Mouse (Mus musculus) spleen, postnatal 36 days (tissue): ENCODE data around the gene Surf6.
"Not testable (repeated sequence)": the region's sequence is repeated elsewhere in the genome, so short reads cannot be mapped to it uniquely, and the experiment has no call there.

Experiments used
- DNase-seq, 2 experiments: peaks; one replicate each; pipeline ENCODE4 v3.0.0; 2022; ENCODE audit warnings: low spot score in 2 of 2, mixed read lengths in 1 of 2

Gene Surf6

DNA sequence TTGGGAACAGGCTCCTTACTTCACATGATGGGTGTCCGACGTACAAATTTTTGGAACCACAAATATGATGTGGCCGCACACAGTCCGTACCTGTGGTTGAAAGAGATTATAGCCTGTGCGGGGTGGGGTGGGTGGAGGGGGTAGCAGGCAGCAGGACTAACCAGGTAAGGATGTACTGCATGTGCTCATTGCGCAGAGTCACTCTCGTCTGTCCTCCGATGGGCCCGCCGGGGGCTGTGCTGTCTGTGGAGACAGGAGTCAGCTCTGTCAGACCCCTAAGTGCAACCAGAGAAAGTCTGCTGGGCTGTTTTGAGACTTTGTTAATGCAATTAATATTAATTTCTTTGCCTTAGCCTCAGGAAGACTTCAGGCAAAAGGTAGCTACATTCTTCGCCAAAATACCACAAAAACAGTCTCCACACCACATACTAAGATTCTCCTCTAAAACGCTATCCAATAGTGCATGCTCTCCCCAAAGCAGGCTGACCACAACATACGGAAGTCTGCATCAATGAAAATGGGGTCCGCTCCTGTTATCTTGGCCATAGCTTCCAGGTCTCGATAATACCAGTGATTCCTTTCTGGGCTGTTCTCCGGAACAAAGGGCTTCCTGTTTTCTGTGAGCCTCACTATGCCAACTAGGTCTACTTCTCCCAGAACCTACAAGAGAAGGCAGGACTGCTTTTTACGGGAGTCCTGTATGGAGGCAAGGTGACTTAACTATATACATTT is 10.9 kb upstream of the Surf6 start:
- DNase-seq: no peak

DNA sequence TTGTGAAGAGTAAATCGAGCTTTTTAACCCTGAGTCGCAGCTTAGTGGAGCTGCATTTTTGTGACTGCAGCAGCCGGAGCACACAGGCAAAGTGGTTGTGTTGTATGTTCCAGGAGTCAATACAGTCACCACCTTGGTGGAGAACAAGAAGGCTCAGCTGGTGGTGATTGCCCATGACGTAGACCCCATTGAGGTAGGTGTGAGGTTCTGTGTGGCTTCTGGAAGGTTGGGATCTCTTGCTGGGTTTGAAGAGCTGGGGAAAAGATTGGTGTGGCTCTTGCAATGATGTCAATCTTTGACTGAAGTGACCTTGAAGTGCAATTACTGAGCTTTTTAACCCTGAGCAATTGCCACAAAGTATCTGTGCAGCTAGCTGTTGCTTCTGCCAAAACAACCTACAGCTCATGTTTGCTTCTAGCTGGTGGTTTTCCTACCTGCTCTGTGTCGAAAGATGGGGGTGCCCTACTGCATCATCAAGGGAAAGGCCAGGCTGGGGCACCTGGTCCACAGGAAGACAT is 9.6 kb upstream of the Surf6 start:
- no peak for DNase-seq

DNA sequence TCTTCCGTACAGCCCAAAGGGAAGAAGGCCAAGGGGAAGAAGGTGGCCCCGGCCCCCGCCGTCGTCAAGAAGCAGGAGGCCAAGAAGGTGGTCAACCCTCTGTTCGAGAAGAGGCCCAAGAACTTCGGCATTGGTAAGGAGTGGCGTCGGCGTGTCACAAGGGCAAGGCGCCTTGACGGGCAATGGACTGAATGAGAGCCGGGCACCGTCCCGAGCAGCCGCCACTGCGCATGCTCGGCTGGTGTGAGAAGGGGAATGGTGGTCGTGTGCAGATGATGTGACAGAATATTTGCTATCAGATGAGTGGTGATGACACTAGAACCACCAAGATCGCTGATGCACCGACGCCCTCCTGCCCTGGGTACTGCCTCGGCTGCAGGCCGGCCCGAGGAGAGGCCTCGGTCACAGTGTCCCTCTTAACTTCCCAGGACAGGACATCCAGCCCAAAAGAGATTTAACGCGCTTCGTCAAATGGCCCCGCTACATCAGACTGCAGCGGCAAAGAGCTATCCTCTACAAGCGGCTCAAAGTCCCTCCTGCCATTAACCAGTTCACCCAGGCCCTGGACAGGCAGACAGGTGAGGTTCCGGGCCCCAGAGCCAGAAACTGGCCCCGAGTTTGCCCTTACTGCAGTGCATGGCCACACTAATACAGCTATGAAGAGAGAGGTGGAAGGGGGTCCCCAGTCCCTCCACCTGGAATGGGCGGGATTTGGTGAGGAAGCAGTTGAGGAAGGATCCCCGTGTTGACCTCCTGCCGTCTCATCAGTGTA is 8.5 kb upstream of the Surf6 start:
- DNase-seq: peak; percentile 40 to 52

DNA sequence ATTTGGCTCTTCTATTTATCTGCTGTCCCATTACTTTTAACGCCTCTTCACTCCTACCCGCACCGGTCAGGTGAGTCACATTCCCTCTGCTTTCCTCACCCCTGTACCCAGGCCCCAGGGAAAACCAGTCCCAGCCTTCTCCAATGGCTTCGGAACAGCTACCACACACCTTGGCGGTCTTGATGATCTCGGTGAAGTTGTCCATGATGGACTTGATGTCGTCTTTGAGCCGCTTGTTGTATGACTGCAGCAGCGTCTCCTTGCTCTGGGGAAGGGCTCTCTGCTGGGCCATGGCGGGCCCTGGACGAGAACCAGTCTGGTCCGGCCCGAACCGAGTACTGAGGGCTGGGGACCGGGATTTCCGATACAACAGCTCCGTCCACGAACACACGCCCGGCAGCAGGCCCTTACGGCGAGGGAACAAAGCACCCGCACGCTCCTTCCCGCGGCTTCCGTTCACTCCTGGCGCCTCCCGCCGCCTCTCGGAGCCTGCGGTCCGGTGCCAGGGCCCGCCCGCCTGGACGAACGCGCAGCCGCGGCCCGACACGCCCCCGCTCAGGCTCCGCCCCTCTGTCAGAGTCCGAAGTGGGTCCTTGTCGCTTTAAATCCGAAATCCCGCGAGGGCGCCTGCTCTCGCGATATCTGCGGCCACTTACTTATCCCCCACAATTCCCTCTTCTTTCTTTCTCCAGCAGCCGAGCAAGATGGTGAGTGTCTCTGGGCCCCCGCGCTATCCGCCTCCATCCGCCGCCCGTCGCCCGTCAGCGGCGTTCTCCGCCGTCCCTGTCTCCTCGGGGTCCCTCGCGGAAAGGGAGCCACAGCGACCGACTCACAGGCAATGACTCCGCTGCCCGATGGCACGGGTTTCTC is 7.7 kb upstream of the Surf6 start, which contains the start of the genes Med22 and Rpl7a:
TSS of gene Med22 (minus strand) at position 554 of the 870 bp plus-strand sequence.
TSS of gene Rpl7a (plus strand) at position 641 of the 870 bp plus-strand sequence.
- peak; percentile 99 for DNase-seq

DNA sequence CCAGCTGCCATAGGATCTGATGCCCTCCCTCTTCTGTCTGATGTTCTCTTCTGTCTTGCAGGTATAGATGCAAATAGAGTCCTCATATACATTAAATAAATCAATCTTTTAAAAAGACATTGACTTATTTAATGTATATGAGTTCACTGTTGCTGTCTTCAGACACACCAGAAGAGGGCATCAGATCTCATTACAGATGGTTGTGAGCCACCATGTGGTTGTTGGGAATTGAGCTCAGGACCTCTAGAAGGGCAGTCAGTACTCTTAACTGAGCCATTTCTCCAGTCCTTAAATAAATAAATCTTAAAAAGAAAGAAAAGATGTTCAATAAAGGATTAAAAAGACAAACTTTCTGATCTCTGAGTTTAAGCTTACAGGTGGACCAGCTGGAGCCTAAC is 6.7 kb upstream of the Surf6 start:
- DNase-seq: no peak

DNA sequence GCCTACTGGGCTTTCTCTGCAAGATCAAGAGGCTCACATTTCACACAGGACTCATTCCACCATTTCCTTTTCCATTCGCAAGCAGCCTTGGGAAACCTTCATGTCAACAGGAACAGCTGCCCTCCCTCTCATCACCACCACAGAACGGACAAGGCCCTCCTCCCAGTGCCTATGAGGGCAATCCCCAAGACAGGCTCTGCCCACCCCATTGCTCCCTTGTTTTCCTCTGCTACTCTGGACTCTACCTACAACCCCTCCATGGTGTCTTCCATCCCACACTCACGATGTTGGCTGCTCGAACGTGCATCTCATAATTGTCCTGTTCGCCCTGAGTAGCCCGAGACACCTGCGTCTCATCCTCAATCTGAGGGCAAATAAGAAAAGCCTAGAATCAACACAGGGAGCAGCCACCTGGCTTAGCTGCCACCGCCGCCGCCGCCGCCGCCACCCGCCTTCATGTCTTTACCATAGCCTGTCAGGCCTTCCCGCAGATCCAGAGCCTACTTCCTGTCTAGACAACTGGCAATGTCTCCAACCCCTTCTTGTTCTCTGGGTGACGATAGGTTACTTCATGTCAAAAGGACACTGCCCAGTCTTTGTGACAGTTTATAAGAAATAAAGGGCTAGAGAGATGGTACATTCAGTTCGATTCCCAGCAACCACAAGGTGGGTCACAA is 6.2 kb upstream of the Surf6 start:
- DNase-seq: no peak

DNA sequence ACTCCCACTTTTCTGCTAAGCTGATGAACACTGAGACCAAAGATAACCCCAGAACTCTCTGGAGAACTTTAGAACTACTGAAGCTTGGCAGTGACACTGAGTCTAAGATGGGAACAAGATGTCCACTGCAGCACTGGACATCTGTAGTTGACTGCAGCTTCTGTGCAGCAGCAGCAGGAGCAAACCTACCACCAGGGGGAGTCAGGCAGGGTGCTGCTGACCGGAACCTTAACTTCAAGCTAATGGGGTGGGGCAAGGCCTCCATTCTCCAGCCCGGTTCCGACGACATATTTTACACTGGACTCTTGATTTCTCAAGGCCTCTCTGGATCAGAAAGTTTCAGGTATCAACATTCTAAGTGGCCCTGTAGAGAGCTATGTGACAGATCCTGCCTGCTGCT is 4.4 kb upstream of the Surf6 start:
- no peak for DNase-seq

DNA sequence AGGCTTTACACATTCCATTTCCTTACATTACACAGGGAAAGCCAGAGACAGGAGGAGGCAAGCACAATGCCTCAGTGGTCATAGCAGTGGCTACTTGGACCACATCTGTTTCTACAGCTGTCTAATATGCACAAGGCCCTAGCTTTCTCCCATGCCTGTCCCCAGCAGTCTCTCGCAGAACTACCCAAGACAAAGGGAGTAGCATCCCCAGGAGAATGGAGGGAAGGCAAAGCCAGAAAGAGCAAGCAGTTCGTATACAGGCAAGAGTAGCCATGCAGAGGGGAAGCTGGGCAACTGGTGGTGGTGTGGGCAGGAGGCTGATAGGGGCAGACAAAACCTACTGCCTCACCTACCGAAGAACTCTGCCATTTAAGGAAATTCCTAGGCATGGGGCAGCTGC is 3.8 kb upstream of the Surf6 start:
- DNase-seq: no peak

DNA sequence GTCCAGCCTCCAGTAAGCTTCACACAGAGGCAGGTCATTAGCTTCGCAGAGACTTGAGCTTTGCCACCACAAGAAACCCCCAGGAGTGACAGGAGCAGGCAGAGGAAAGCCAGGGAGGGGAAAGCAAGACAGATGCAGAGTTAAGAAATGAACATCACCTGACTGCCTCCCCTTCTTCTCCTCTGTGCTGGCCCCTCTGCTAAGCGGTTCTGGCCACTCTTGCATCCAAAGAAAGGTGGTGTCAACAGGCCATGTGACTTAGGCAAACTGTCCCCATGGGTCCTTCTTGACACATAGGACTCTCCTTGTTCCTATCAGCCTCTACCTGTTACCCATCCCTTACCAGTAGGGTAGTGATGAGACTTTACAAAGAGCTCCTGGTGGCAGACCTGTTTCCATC is 3.3 kb upstream of the Surf6 start:
- no peak for DNase-seq

DNA sequence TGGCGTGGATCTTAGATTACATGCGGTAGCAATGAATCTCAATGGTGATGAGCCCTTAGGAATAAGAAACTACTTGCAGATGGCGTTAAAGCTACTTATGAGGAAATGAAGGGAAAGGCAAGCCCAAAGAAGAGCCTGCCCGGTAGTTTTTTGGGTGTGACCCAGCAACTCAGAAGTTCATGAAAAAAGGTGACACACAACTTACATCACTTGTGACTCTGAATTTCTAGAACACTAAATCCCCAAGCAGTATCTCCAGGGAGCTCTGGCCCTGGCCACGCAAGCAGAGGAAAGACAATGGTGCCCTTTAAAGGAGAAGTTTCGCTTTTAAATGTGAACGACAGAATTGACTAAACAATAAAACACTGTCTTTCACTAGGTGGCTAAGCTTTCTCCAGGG is 632 bp upstream of the Surf6 start:
- DNase-seq: no peak

DNA sequence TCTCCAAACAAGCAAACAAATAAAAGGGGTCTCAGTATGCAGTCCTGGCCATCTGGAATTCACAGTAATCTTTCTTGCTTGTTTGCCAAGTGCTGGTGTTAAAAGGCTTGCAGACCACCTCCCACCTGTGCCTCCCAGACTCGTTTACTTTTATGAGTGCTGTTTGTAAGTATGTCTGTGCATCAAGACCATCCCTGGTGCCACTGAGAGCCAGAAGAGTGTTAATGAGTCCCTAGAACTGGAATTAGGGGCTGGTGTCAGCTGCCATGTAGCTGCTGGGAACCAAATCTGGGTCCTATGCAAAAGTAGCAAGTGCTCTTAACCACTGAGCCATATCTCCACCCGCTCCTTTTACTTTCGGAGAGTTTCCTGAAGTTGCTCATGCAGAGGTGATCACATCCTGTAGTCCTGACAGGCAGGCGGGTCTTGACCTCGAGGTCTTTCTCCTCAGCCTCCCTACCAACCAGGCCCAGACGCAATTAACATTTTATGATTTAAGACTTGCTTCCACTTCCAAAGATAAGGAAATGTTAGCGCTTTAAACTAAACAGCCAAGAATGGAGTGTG is 762 bp downstream of the Surf6 start:
- DNase-seq: peak in 1 of 2 experiments; percentile 36

DNA sequence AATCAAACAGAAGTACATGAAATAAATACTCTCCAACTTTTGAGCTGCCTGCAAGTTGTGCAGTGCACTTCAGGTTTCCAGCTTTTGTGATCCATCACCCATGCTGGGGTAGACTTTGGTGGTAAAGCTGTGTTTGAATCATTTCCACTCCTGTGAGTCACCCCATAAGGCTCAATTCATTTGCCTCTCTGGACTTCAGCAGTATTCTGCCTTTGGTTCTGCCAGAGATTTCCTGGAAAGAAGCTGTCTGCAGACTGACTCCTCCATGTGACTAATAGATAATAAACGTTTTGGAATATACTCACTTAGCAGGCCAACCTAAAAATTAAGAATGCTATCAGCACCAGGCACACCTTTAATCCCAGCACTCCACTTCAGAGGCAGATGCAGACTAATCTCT is 1.9 kb downstream of the Surf6 start:
- no peak for DNase-seq

DNA sequence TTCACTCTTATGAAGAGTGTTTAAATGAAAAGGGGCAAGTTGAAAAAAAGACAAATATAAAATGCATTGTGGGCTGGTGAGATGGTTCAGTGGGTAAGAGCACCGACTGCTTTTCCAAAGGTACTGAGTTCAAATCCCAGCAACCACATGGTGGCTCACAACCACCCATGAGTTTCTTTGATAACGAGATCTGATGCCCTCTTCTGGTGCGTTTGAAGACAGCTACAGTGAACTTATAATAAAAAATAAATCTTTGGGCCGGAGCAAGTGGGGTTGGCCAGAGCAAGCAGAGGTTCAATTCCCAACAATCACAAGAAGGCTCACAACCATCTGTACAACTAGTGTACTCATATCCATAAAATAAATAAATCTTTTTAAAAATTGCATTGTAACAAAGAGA is 6.8 kb downstream of the Surf6 start:
- no peak for DNase-seq

DNA sequence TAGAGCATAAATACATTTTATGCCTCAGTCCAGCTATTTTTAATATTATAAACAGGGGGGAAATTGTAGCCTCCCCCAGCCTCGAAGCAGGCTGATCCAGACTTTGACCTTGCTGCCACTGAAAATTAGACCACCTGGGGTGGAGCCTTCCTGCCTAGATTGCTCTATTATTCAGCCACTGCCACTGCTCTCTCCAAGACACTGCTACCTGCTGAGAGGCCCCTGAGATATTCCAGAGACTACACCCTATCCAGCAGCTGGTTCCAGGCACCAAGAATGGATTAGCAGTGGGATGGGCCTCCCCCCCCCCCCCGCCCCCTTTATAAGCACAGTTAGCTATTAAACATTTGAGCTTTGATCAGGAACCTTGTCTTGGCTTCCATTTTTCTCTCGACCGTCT is 16.5 kb downstream of the Surf6 start:
- not testable (repeated sequence) for DNase-seq

DNA sequence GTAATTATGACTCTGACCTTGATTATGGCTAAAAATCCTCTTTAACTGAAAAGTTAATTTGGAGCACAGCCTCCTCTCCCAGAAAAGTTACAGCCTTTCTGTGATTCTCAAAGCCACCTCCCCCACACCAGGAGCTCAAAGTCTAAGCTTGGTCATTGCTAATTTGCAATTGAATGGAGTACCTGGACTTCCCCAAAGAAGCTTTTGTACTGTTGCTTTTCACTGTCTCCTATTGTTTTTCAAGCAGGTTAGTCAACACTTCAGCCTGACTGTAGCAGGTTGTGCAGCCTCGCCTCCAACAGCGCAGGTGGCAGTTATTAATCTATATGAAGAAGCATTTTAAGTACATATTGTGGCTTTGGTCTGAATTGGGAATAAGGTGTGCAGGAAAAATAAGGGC is 17.1 kb downstream of the Surf6 start:
- DNase-seq: not testable (repeated sequence)

DNA sequence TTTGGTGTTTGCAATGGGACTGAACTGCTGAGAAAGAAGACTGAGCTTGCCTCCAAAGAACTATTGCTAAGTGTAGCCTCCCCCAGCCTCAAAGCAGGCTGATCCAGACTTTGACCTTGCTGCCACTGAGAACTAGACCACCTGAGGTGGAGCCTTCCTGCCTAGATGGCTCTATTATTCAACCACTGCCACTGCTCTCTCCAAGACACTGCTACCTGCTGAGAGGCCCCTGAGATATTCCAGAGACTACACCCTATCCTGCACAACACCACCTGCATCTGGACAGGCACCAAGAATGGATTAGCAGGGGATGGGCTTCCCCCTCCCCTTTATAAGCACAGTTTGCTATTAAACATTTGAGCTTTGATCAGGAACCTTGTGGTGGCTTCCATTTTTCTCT is 24.1 kb downstream of the Surf6 start:
- no peak for DNase-seq

DNA sequence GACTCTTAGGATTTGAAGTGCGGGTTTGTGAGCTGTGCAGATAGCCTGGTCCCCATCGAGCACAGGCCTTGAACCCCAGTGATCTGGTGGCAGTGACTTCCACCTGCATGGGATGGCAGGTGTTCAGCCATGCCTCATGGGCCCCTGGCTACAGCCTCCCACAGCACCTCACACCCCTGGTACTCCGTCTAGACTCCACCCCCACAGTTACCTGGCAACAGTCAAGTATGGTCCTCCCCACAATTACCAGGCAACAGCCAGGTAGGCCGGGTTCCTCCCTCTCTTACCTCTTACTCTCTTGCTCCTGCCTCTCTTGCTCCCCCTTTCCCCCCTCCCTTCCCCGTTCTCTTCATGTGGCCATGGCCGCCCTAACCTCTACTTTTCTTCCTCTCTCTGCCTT is 32.0 kb downstream of the Surf6 start:
- DNase-seq: no peak

DNA sequence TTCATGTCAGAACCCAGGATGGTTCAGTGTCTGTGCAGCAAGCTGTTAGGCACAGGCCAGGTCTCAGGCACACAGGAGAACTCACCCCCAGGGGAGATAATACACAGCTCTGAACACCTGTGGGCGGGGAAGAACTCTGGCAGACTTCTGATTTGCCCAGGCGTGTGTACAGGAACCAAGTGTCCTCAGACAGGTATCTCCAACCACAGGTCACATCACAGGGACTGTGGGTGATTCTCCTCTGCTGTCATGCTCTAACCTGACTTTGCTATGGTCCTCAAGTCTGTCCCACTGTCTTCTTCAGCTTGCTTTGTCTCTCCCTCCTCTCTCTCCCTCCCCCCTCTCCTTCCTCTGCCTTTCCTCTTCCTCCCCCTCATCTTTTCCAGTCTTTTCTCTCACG is 37.8 kb downstream of the Surf6 start, which contains the start of gene Abo:
TSS of gene Abo (minus strand) at position 101 of the 400 bp plus-strand sequence.
- DNase-seq: no peak

DNA sequence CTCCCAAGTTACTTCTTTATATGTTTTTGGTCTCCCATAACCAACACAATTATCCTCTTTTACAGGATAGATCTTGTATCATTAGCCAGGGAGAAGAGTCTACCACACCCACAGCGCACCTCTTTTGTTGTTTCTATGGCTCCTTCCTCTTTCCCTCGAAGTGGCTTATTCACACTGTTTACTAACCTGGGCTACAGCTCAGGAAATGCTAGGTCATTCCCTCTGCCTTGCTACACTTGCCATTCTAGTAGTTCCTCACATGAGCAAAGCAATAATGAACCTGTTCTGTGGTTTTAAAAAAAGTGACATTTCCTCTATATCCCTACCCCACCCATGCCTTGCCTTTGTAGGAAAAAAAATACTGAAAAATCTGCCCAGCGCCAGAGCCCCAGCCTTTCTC is 39.8 kb downstream of the Surf6 start:
- no peak for DNase-seq

DNA sequence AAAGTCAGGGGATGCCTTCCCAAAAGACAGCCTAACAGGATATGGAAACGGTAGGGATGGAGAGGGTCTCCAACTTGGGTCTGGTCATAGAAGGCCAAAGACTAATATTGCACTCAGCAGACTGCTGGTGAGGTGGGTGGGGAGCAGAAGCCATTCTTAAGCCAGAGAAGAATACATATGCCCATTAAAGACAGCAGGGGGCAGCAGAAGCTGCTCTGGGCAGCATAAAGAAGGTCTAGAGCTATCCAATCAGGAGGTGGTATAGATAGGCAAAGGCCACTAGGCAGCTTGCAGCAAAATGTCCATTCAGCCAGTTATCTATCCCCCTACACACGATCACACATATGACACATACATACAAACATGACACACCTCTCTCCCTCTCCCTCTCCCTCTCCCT is 55.0 kb downstream of the Surf6 start:
- peak in 1 of 2 experiments; percentile 4 for DNase-seq
